Mouse (Mus musculus) CD4-positive naive resting alpha-beta T cell, adult 57 days (primary cell): ENCODE measurements around the gene Rpl14. TPM values are rescaled to one million over a fixed set of nuclear protein-coding genes. Genes with fewer than 3 reads are reported as not detected.

Experiments used
- total RNA-seq: library from RNA; stranded (reverse); gene quantifications from one replicate; pipeline ENCODE4 v1.2.4, GENCODE M21; 2023

Rpl14 gene
- 1,019 TPM for total RNA-seq

DNA sequence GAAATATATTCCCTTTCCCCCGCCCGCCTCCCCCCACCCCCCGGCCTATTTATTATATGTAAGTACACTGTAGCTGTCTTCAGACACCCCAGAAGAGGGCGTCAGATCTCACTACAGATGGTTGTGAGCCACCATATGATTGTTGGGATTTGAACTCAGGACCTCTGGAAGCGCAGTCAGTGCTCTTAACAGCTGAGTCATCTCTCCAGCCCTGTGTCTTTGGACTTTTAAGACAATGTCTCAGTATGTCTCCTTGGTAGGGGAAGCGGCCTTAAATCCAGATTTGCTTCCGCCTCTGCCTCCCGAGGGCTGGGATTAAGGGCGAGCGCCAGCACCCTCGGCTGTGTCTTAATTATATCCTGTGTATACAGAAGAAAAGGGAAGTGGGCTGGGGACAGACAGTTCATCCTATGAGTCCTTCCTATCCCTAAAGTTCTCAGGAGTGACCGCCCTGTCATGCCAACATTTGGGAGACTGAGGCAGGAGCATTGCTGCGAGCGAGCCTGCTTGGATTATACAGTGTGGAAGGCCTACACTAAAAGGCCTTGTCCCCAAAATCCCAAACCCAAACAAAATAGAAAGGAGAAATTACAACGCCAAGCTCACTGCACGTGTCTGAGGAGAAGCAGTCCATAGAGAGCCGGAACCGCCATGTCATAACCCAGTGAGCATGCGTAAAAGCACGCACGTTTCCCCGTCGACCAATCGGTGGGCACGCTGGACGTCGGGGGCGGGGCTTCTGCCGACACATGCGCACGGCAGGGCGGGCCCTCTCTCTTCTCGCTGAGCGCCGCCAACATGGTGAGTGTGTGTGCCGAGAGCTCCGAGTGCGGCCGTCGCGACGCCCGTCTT, at the start of gene Rpl14:
Gene Rpl14 (plus strand): TSS at position 704 of the 852 bp plus-strand sequence.

DNA sequence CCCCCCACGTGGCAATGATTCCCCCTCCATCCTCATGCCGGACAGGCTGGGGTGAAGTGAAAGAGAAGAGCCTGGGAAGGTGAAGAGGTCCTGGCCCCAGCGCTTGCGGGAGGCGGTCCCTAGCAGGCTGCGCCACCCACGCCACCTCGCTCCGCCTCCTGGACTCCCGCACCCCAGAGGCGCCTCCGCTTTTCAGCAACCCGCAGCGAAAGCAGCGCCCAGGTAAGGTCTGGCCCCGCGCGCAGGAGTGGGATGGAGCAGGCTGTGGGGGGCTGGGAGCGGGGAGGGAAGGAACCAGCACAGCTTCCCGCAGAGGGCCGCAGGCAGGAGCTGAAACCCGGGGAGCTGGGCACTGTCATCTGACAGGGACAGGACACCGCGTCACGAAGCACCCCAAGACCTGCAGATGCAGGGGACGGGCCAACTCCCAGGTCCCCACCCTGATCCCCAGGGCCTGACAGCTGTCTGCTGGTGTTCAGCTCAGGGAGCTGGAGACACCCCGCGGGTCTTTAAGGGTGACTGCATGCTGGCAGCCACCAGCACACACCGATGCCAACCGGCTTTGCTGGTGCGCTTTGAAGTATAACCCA, 31.5 kb upstream of the Rpl14 start, which contains the start of gene Entpd3:
Gene Entpd3 (plus strand): TSS at position 157 of the 590 bp plus-strand sequence.

Other genes with a start within 250 kb of the Rpl14 start
- gene Eif1b, start 79.2 kb upstream of the Rpl14 start, total RNA-seq = 39.2 TPM
- gene Entpd3, start 31.6 kb upstream of the Rpl14 start, total RNA-seq = not detected